In the genomic region with DNA sequence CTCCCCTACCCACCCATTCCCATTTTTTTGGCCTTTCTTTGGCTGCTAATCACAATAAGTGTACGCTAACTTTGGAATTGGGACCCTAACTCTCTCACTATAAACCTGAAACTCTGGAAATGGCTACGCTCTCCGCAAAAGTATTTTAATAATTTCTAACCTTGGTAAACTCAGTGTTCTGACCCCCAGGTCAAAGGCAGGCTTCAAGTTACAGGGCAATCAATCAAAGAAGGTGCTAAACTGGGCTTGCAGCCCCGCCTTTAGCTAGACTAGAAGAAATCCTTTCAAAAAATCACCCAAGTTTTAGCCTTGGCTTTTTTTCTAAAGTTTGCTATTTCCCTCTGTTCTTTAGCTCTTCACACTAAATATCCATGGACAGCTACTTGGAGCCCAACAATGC, we compare ENCODE assay signal across 22 mouse cellular contexts.
DNase-seq lines count a peak whose midpoint lies in the region; ATAC-seq and TF ChIP-seq lines count a peak whose summit lies in the region.
"Had no signal": no experiment of that assay in that cellular context is flagged by ENCODE, and none has a peak within 500 bp of the region (broad histone marks: within the 10 kb centered on the region; RNA-seq: fewer than 3 reads in every experiment).

No protein-coding gene starts in this region.

- no peaks in the 10 kb centered on the region for H3K9me3 ChIP-seq in neural tube, embryonic 15.5 days (replicated peaks)
- H3K9me3 ChIP-seq in limb, embryonic 10.5 days (replicated peaks): no peaks in the 10 kb centered on the region
- H3K9me3 ChIP-seq in forebrain, embryonic 15.5 days: no peaks in the 10 kb centered on the region
- H3K9me3 ChIP-seq: embryonic facial prominence, embryonic 15.5 days; heart, embryonic 15.5 days; limb, embryonic 12.5 days; midbrain, embryonic 10.5 days had no signal

- 71% methylated on average over 4 of the region's 4 CpGs for WGBS in neural tube, embryonic 15.5 days
- WGBS in limb, embryonic 10.5 days: 25% methylated on average over 4 of the region's 4 CpGs
- 87% methylated on average over 4 of the region's 4 CpGs for WGBS in forebrain, embryonic 15.5 days

- no peak overlapping the region for H3K4me2 ChIP-seq in neural tube, embryonic 15.5 days
- H3K4me2 ChIP-seq in forebrain, embryonic 15.5 days (replicated peaks): no peak overlapping the region
- H3K4me2 ChIP-seq: embryonic facial prominence, embryonic 15.5 days; heart, embryonic 15.5 days; limb, embryonic 12.5 days; liver, embryonic 11.5 days had no signal

- H3K27me3 ChIP-seq in neural tube, embryonic 15.5 days (replicated peaks): no peaks in the 10 kb centered on the region
- H3K27me3 ChIP-seq in limb, embryonic 10.5 days (ENCODE audit: low read depth, poor library complexity, severe bottlenecking): no peaks in the 10 kb centered on the region
- H3K27me3 ChIP-seq in forebrain, embryonic 15.5 days: no peaks in the 10 kb centered on the region
- H3K27me3 ChIP-seq: embryonic facial prominence, embryonic 15.5 days; heart, embryonic 15.5 days; limb, embryonic 12.5 days had no signal

- H3K9ac ChIP-seq in neural tube, embryonic 15.5 days (replicated peaks): no peak overlapping the region
- no peak overlapping the region for H3K9ac ChIP-seq in forebrain, embryonic 15.5 days (replicated peaks)
- H3K9ac ChIP-seq: embryonic facial prominence, embryonic 15.5 days; heart, embryonic 15.5 days; limb, embryonic 12.5 days; liver, postnatal 0 days had no signal

- intact Hi-C loops in gastrocnemius, adult 2 months (cut with DNase I): no loop called here

- TF ChIP-seq CTCF in gastrocnemius, adult 2 months (IDR thresholded peaks at IDR 0.05): no peak

- H3K4me1 ChIP-seq in neural tube, embryonic 15.5 days: peaks cover under 1% of the 10 kb centered on the region; the same call in 1 of the 2 replicates
- H3K4me1 ChIP-seq in limb, embryonic 10.5 days: peaks cover 70% of the 10 kb centered on the region
- H3K4me1 ChIP-seq in forebrain, embryonic 15.5 days: no peaks in the 10 kb centered on the region
- H3K4me1 ChIP-seq: embryonic facial prominence, embryonic 15.5 days had no signal

- DNase-seq in gastrocnemius, adult 2 months: peak; percentile 44
- DNase-seq in gastrocnemius, postnatal 25 days: no peak
- peak; percentile 27 for DNase-seq in neural tube, embryonic 10.5 days (ENCODE audit: extremely low spot score, low spot score)
- peak; percentile 65 for DNase-seq in limb, embryonic 10.5 days (ENCODE audit: low spot score)
- no peak for DNase-seq in layer of hippocampus, adult 9-10 months (ENCODE audit: low spot score)
- DNase-seq: adrenal gland, postnatal 14 days; cerebellum, adult 8-10 months; heart, postnatal 4 days; kidney, adult 18-20 months; kidney, postnatal 10 days; liver, postnatal 0 days; thymus, adult 18-20 months; thymus, postnatal 36 days had no signal

- ATAC-seq in neural tube, embryonic 15.5 days (ENCODE audit: low FRiP score): no peak
- no peak for ATAC-seq in forebrain, embryonic 15.5 days (replicated peaks)
- ATAC-seq: forebrain, embryonic 16.5 days; liver, postnatal 0 days; midbrain, embryonic 16.5 days had no signal

- no peaks in the 10 kb centered on the region for H3K36me3 ChIP-seq in neural tube, embryonic 15.5 days
- no peaks in the 10 kb centered on the region for H3K36me3 ChIP-seq in limb, embryonic 10.5 days
- no peaks in the 10 kb centered on the region for H3K36me3 ChIP-seq in forebrain, embryonic 15.5 days
- H3K36me3 ChIP-seq: embryonic facial prominence, embryonic 15.5 days; heart, embryonic 15.5 days; limb, embryonic 12.5 days; midbrain, embryonic 10.5 days had no signal

- no peak overlapping the region for H3K4me3 ChIP-seq in gastrocnemius, adult 2 months
- H3K4me3 ChIP-seq in neural tube, embryonic 15.5 days (replicated peaks): no peak overlapping the region
- no peak overlapping the region for H3K4me3 ChIP-seq in limb, embryonic 10.5 days
- H3K4me3 ChIP-seq in forebrain, embryonic 15.5 days: no peak overlapping the region
- H3K4me3 ChIP-seq: embryonic facial prominence, embryonic 15.5 days; heart, embryonic 15.5 days; limb, embryonic 12.5 days; midbrain, embryonic 10.5 days had no signal

- H3K27ac ChIP-seq in gastrocnemius, adult 2 months: peak overlapping the region; percentile 94
- H3K27ac ChIP-seq in neural tube, embryonic 15.5 days (replicated peaks): no peak overlapping the region
- peak overlapping the region; percentile 81 for H3K27ac ChIP-seq in limb, embryonic 10.5 days
- H3K27ac ChIP-seq in forebrain, embryonic 15.5 days (replicated peaks): no peak overlapping the region
- H3K27ac ChIP-seq: embryonic facial prominence, embryonic 15.5 days; heart, embryonic 15.5 days; limb, embryonic 12.5 days; midbrain, embryonic 10.5 days had no signal

Comparison
In these comparisons a context has a peak if more than half of its experiments do, and no peak if none do; other contexts are left out.
1. DNase-seq: peak in gastrocnemius, adult 2 months (single experiment), neural tube, embryonic 10.5 days (single experiment) and limb, embryonic 10.5 days (single experiment); none in gastrocnemius, postnatal 25 days (single experiment) and layer of hippocampus, adult 9-10 months (single experiment).
2. H3K27ac ChIP-seq: peak in gastrocnemius, adult 2 months (single experiment) and limb, embryonic 10.5 days (single experiment); none in neural tube, embryonic 15.5 days (single experiment) and forebrain, embryonic 15.5 days (single experiment).